Mouse (Mus musculus): Measurements from ENCODE around the gene Psma7.

Gene Psma7

GRCm38 (mm10) chr2:180005656-180006351, 36.4 kb downstream of the Psma7 start:
- no peak for DNase-seq (ENCODE audit: low spot score in 2 of 2)

GRCm38 (mm10) chr2:180001635-180002034, 40.6 kb downstream of the Psma7 start:
- DNase-seq (ENCODE audit: low spot score in 2 of 2), result no peak

- no peak for DNase-seq (ENCODE audit: low spot score in 2 of 2)
Observed at GRCm38 (mm10) chr2:179998431-179998830, 43.8 kb downstream of the Psma7 start.

- DNase-seq (ENCODE audit: low spot score in 2 of 2), result no peak
Observed at GRCm38 (mm10) chr2:179993071-179993470, 49.2 kb downstream of the Psma7 start.

GRCm38 (mm10) chr2:179989098-179989497, 53.1 kb downstream of the Psma7 start:
- no peak for DNase-seq (ENCODE audit: low spot score in 2 of 2)

- DNase-seq (ENCODE audit: low spot score in 2 of 2), result no peak
Observed at GRCm38 (mm10) chr2:179986437-179987022, 55.7 kb downstream of the Psma7 start.
